Mouse (Mus musculus) bone marrow, adult 2 months (tissue): ENCODE results near the gene Kng2.

Source experiments
- CTCF ChIP-seq: fragments of 200-500 bp; IDR thresholded peaks from 2 replicates; pipeline ENCODE4 v1.5.1; 2011; ENCODE audit warnings: low read length, control low read depth; ENCODE audit not compliant: control insufficient read depth, insufficient read depth
- POLR2A ChIP-seq: fragments of 200-500 bp; IDR thresholded peaks from 2 replicates; pipeline ENCODE4 v1.6.1; 2011; ENCODE audit warnings: low read depth, mild to moderate bottlenecking, control low read depth, low read length, borderline replicate concordance; ENCODE audit not compliant: control insufficient read depth

DNA sequence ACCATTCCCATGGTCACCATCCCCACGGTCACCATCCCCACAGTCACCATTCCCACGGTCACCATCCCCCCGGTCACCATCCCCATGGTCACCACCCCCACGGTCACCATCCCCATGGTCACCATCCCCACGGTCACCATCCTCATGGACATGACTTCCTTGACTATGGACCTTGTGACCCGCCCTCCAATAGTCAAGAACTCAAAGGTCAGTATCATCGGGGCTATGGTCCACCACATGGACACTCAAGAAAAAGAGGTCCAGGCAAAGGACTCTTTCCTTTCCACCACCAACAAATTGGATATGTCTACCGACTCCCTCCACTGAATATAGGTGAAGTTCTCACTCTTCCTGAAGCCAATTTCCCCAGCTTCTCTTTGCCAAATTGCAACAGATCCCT is 68.2 kb downstream of the Kng2 start:
- TF ChIP-seq CTCF (no peak), POLR2A (no peak)
